In the genomic region with DNA sequence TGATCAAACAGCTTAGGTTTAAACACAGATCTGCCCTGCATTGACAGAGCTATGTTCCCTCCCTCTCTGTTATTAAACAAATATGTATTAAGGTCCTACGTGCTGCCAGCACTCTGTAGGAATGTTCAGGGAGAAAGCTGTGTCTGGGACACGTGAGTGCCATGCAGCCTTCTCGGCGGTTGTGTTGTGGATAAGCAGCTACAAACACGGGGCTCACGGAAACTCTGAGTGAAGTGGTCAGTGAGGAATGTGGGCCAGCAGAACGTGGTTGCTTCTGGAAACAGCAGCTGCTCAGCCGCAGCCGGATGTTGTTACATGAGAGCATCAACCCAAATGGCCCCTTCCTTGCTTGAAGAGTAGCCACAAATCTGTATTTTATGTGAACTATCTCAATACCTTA, we compare ENCODE assay signal across 11 mouse cellular contexts.
DNase-seq lines count a peak whose midpoint lies in the region; ATAC-seq and TF ChIP-seq lines count a peak whose summit lies in the region.
"Had no signal": no experiment of that assay in that cellular context is flagged by ENCODE, and none has a peak within 500 bp of the region (broad histone marks: within the 10 kb centered on the region; RNA-seq: fewer than 3 reads in every experiment).

No protein-coding gene starts in this region.

- H3K27me3 ChIP-seq in embryonic facial prominence, embryonic 11.5 days (ENCODE audit: control insufficient read depth, insufficient read depth, low read length) = no peaks in the 10 kb centered on the region
- no peaks in the 10 kb centered on the region for H3K27me3 ChIP-seq in intestine, embryonic 15.5 days (replicated peaks)
- no peaks in the 10 kb centered on the region for H3K27me3 ChIP-seq in cerebellum, adult 2 months (ENCODE audit: control insufficient read depth, insufficient read depth, low read length)
- H3K27me3 ChIP-seq in hindbrain, embryonic 14.5 days (ENCODE audit: control insufficient read depth, insufficient read depth, low read length) = no peaks in the 10 kb centered on the region

- H3K9ac ChIP-seq in embryonic facial prominence, embryonic 11.5 days (replicated peaks; ENCODE audit: low read length) = no peak overlapping the region
- no peak overlapping the region for H3K9ac ChIP-seq in intestine, embryonic 15.5 days
- H3K9ac ChIP-seq in hindbrain, embryonic 14.5 days = no peak overlapping the region

- no peaks in the 10 kb centered on the region for H3K4me1 ChIP-seq in embryonic facial prominence, embryonic 11.5 days (ENCODE audit: control insufficient read depth, insufficient read depth, low read length)
- no peaks in the 10 kb centered on the region for H3K4me1 ChIP-seq in intestine, embryonic 15.5 days (replicated peaks)
- H3K4me1 ChIP-seq in cerebellum, adult 2 months (ENCODE audit: control insufficient read depth, insufficient read depth, low read length) = no peaks in the 10 kb centered on the region
- no peaks in the 10 kb centered on the region for H3K4me1 ChIP-seq in hindbrain, embryonic 14.5 days (replicated peaks; ENCODE audit: control insufficient read depth, insufficient read depth, low read length)

- TF ChIP-seq CTCF in cerebellum, adult 2 months (IDR thresholded peaks at IDR 0.05; ENCODE audit: borderline replicate concordance, insufficient read depth, low read depth, low read length) = no peak

- TF ChIP-seq POLR2A in cerebellum, adult 2 months (IDR thresholded peaks at IDR 0.05; ENCODE audit: borderline replicate concordance, insufficient read depth, low read length) = no peak

- 76% methylated on average over 9 of the region's 9 CpGs for WGBS in embryonic facial prominence, embryonic 11.5 days
- WGBS in intestine, embryonic 15.5 days = 29% methylated on average over 9 of the region's 9 CpGs
- WGBS in cerebellum, adult 2 months = 79% methylated on average over 9 of the region's 9 CpGs
- WGBS in hindbrain, embryonic 14.5 days = 76% methylated on average over 9 of the region's 9 CpGs

- ATAC-seq in embryonic facial prominence, embryonic 11.5 days (replicated peaks; ENCODE audit: insufficient number of reproducible peaks, low FRiP score, low TSS enrichment, low read depth) = no peak
- ATAC-seq in intestine, embryonic 15.5 days = peak; percentile 65; the same call in 1 of the 2 replicates
- ATAC-seq in megakaryocyte progenitor cell, adult 5-6 weeks (replicated peaks; ENCODE audit: poor library complexity) = peak; percentile 65
- ATAC-seq in hindbrain, embryonic 14.5 days (ENCODE audit: low FRiP score) = no peak

- no peak overlapping the region for H3K27ac ChIP-seq in embryonic facial prominence, embryonic 11.5 days (replicated peaks; ENCODE audit: low read depth, low read length)
- peak overlapping the region; percentile 27; the same call in 1 of the 2 replicates for H3K27ac ChIP-seq in intestine, embryonic 15.5 days
- H3K27ac ChIP-seq in cerebellum, adult 2 months (ENCODE audit: insufficient read depth, low read length) = no peak overlapping the region
- H3K27ac ChIP-seq in hindbrain, embryonic 14.5 days = no peak overlapping the region
- H3K27ac ChIP-seq: macrophage had no signal

- peak; percentile 27 to 41 for DNase-seq in CD8-positive naive resting alpha-beta T cell, adult 2 months (ENCODE audit: low read depth in 2 of 2, low spot score in 2 of 2)
- DNase-seq in embryonic facial prominence, embryonic 11.5 days (ENCODE audit: low spot score) = peak; percentile 3
- DNase-seq in cerebellum, adult 2 months = no peak
- DNase-seq in right cerebral cortex, postnatal 36 days (ENCODE audit: low spot score in 2 of 2) = no peak
- DNase-seq in adrenal gland, adult 8-10 months = no peak
- no peak for DNase-seq in hindbrain, embryonic 14.5 days (ENCODE audit: low spot score)
- DNase-seq: spleen, adult 18-20 months had no signal

- no peaks in the 10 kb centered on the region for H3K36me3 ChIP-seq in embryonic facial prominence, embryonic 11.5 days (replicated peaks; ENCODE audit: control insufficient read depth, insufficient read depth, low read depth, low read length)
- no peaks in the 10 kb centered on the region for H3K36me3 ChIP-seq in intestine, embryonic 15.5 days
- no peaks in the 10 kb centered on the region for H3K36me3 ChIP-seq in hindbrain, embryonic 14.5 days (replicated peaks; ENCODE audit: control insufficient read depth, insufficient read depth)

- no peak overlapping the region for H3K4me3 ChIP-seq in embryonic facial prominence, embryonic 11.5 days (ENCODE audit: low read depth, low read length)
- no peak overlapping the region for H3K4me3 ChIP-seq in intestine, embryonic 15.5 days (replicated peaks)
- H3K4me3 ChIP-seq in cerebellum, adult 2 months (replicated peaks; ENCODE audit: insufficient read depth, low read depth, low read length) = no peak overlapping the region
- no peak overlapping the region for H3K4me3 ChIP-seq in hindbrain, embryonic 14.5 days (replicated peaks; ENCODE audit: low read length)
- H3K4me3 ChIP-seq: erythroblast, embryonic 14.5 days had no signal

- H3K4me2 ChIP-seq in embryonic facial prominence, embryonic 11.5 days (ENCODE audit: low read depth, low read length) = no peak overlapping the region
- peak overlapping the region; percentile 17; the same call in 1 of the 2 replicates for H3K4me2 ChIP-seq in intestine, embryonic 15.5 days (replicated peaks)
- H3K4me2 ChIP-seq in hindbrain, embryonic 14.5 days (replicated peaks) = no peak overlapping the region

- H3K9me3 ChIP-seq in embryonic facial prominence, embryonic 11.5 days (replicated peaks; ENCODE audit: control insufficient read depth, low read length) = no peaks in the 10 kb centered on the region
- no peaks in the 10 kb centered on the region for H3K9me3 ChIP-seq in intestine, embryonic 15.5 days
- H3K9me3 ChIP-seq in hindbrain, embryonic 14.5 days (ENCODE audit: control insufficient read depth, low read length) = no peaks in the 10 kb centered on the region

Comparison
In these comparisons a context has a peak if more than half of its experiments do, and no peak if none do; other contexts are left out.
1. DNase-seq: peak in CD8-positive naive resting alpha-beta T cell, adult 2 months (2 of 2) and embryonic facial prominence, embryonic 11.5 days (single experiment); none in cerebellum, adult 2 months (0 of 2), right cerebral cortex, postnatal 36 days (0 of 2), adrenal gland, adult 8-10 months (single experiment) and hindbrain, embryonic 14.5 days (single experiment).
2. ATAC-seq: peak in intestine, embryonic 15.5 days (single experiment) and megakaryocyte progenitor cell, adult 5-6 weeks (single experiment); none in embryonic facial prominence, embryonic 11.5 days (single experiment) and hindbrain, embryonic 14.5 days (single experiment).